Mouse (Mus musculus): Measurements from ENCODE around the gene Bpifb9b.
"Not testable (repeated sequence)": the region's sequence is repeated elsewhere in the genome, so short reads cannot be mapped to it uniquely, and the experiment has no call there.

GRCm38 (mm10) chr2:154294746-154295145 lies 12.3 kb upstream of the Bpifb9b start:
- peak; percentile 73 for TF ChIP-seq CTCF (IDR thresholded peaks at IDR 0.05; ENCODE audit: low read depth)
- not testable (repeated sequence) for TF ChIP-seq EP300 (IDR thresholded peaks at IDR 0.05; ENCODE audit: low read depth)
